Mouse (Mus musculus) left cerebral cortex, postnatal 14 days (tissue): ENCODE data around the gene Lrrc74a. TPM values are rescaled to one million over a fixed set of nuclear protein-coding genes. Genes with fewer than 3 reads are reported as not detected.

Experiments used
- DNase-seq, 2 experiments: peaks; one replicate each; pipeline ENCODE4 v3.0.0; 2021 to 2022; ENCODE audit warnings: low spot score in 2 of 2, mixed read lengths in 1 of 2
- intact Hi-C: fragments of 180-260 bp; cut with DNase I; formaldehyde crosslinking; loops from one replicate; pipeline ENCODE4 v1.15.1; 2025
- long read RNA-seq, 2 experiments: library from polyadenylated mRNA; stranded (forward); transcript quantifications; one replicate each; pipeline ENCODE4 v2.0.0; 2021
- total RNA-seq, 2 experiments: library from RNA; stranded (reverse); gene quantifications; 2 replicates each; pipeline ENCODE4 v1.2.3; 2021

Lrrc74a gene
- not detected for total RNA-seq
- long read RNA-seq, experiment 1, result 0 reads
- long read RNA-seq, experiment 2, result 0 reads

DNA sequence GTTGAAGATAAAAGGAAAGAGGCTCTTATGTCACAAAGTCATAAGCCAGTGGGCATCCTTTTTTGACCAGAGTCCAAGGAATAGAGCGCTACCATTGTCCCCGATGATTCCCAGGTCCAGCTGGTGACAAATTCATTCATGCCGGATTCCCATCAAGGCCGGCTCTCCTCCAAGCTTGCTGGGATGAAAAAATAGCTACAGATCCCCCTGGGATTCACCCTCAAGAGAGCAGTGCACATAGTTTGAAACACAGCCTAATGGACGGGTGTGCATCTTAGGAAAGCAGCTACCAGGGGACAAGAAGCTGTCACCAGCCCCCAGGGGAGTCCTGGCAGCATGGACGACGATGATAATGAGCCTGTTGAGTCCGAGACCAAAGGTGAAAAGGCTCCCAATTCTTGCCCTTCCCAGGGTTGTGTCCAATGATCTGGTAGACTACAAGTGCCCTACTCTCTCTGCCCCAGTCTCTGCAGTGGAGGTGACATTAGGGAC lies at the start of gene Lrrc74a:
Gene Lrrc74a, plus strand, starts transcription at position 51 of the 492 bp plus-strand sequence.
- no peak for DNase-seq
- intact Hi-C loops, result no loop called here

DNA sequence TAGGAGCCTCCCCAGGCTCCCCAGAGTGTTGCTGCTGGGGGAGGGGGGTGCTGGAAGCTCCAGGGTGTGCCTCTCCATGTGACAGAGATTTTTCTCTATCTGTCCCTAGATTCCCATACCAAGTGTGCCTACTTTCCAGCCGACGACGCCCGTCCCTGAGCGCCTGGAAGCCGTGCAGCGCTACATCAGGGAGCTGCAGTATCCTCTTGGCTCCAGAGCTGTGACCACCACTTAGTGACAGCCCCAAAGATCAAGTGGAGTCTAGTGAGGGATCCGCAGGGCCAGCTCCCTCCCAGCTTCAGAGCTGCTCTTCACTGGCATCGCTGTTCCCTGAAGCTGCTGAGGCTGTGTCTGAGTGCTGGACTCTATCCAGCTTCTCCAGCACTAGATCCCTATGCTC lies 48.9 kb upstream of the Lrrc74a start:
- DNase-seq, result peak; percentile 56 to 66
- intact Hi-C loops, result no loop called here

DNA sequence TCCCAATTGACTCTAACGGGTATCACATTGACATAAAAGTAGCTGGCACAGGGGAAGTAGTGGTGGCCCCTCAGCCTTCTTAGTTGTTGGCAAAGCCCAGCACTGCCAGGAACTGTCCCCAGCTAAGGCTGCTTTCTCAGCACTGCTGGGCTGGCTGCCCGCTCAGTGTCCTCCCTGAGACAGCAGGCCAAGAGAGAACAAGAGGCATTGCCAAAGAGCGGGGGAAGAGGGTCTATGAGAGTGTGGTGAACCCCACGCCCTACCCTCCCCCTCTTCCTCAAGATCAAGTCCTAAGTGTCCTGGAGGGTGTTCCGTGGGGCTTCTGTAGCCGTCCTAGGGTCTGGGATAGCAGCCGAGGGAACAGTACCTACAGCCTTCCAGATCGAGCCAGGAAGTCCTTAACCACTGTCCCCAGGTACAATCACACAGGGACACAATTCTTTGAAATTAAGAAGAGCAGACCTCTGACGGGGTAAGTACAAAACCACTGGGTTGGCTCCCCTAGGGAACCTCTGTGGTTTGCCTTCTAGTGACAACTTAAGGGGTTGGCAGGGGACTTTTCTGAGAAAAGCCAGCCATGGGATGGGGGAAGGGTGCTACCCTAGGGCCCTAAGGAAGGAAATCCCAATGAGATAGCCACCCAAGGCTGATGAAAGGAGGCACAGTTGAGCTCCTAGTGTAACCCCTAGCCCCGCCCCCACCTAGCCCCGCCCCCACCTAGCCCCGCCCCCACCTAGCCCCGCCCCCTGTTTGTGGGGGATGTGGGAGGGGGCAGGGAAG lies 47.4 kb upstream of the Lrrc74a start:
- intact Hi-C loops, result no loop called here
- peak in 1 of 2 experiments; percentile 58 for DNase-seq

DNA sequence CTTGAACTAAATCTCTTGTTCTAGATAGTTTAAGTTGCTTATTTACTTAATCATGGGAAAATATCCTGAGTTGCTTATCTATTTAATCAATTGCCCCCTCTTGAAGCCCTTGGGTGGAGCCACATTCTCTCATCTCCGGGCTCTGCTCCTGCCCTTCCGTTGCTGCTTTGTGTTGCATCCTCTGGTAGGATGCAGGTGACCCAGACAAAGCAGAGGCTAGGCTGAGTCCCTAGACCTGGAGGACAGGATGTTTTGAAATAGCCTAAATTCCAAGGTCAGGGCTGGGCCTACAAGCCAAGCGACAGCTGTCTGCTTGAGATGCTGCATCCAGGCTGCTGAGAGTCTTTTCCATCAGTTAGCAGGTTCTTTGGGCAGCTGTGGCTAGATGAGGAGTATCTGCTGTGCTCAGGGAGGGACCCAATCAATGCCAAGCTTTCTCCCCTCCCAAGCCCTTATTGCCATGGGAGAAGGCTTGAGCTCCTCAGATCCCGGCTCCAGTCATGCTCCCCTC lies 46.7 kb upstream of the Lrrc74a start:
- intact Hi-C loops, result no loop called here
- DNase-seq, result no peak

DNA sequence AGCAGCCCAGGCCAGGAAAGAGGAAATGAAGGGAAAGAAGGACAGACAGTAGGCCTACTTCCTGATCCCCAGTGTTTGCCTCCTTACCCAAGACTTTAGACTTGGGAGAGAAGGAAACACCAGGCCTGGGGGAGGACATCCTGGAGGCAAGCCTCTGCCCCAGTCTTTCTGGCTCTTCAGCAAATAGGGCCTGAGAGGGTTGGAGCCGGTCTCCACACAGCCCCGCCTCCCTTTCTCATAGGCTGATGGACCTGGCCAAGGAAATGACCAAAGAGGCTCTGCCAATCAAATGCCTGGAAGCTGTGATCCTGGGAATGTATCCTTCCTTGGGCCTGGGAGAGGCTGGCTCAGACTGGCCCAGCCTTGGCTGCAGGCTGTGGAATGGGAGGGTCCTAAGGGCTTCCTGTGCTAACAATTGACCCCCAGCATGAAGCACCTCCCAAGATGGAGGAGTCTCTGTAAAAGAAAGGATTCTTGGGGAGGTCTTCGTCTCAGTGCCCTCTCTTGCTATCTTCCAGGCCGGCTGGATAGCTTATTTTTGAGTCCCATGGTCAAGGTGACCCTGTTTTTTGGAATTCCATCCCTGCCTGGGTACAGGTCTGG lies 46.1 kb upstream of the Lrrc74a start:
- intact Hi-C loops, result no loop called here
- no peak for DNase-seq

DNA sequence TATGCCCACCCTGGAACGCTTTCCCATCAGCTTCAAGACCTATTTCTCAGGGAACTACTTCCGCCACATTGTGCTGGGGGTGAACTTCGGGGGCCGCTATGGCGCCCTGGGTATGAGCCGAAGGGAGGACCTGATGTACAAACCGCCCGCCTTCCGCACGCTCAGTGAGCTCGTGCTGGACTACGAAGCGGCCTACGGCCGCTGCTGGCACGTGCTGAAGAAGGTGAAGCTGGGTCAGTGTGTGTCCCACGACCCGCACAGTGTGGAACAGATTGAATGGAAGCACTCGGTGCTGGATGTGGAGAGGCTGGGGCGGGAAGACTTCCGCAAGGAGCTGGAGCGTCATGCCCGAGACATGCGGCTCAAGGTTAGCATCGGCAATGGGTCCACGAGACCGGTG lies 45.3 kb upstream of the Lrrc74a start:
- intact Hi-C loops, result no loop called here
- no peak for DNase-seq

DNA sequence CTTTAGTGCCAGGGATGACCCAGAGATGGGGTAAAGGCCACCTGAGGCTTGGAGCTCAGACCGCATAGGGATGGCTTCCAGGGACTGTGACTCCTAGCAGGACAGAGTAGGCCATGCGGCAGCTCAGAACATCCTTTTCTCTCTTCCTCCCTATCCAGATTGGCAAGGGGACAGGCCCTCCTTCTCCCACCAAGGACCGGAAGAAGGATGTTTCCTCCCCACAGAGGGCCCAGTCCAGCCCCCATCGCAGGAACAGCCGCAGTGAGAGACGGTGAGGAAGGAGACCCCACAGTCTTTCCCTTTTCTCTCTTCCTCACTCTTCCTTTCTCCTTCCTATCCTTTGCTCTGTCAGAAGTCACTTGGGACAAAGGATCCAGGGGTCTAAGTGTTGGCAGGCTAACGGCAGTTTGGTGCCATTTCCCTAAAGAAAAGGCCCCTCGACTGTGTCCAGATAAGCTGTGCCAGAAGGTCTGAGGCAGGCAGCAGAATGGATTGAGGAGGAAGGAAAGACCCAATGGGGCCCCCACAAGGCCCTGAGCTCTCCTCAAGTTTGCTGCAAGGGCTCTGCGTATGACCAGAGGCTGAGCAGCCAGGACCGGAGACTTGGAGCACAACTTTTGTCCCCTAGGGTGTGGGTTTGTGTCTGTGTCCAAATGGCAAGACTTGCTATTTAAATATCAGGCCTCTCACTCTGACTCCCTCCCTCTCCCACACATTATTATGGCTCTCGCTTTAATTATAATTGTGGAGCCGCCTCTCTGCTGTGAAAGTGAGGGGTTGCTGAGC lies 43.3 kb upstream of the Lrrc74a start:
- intact Hi-C loops, result no loop called here
- no peak for DNase-seq

DNA sequence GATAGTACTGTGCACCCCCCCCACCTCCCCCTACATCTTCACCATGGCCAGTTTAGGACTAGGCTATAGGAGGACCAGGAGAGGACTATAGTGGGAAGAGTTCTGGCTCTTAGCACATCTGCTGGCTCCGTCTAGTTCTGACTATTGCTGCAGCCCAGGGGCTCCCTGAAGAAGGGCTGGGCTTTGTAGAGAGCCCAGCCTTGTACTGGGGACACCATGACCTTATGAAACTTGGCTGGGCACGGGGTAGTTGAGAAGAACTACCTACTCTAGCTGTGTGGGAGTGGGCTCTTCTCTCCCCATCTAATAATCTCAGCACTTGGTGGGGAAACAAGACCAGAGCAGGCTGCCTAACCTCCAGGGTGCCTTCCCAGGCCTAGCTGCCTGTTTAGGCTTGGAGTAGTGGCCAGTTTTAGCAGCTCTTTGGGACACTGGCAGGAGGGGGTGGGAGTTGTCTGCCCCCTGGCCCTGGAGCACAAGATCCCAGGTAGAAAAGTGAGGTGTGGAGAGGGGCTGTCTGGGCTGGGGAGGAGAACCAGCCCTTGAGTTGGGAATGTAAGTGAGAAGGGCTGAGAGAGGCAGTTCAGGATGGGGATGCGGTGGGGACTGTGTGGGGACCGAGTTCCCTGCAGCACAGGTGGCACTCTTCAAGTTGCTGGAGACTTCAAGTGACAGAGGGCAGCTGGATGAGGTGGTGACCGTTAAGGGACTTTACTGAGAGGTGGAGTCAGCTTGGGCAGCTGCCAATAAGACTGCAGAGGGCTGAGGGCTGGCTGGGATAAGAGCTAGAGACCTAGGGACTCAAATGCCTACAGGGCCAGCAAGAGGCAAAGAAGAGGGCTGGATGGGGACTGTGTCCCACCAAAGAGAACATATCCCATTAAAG lies 41.5 kb upstream of the Lrrc74a start:
- intact Hi-C loops, result no loop called here
- DNase-seq, result no peak

DNA sequence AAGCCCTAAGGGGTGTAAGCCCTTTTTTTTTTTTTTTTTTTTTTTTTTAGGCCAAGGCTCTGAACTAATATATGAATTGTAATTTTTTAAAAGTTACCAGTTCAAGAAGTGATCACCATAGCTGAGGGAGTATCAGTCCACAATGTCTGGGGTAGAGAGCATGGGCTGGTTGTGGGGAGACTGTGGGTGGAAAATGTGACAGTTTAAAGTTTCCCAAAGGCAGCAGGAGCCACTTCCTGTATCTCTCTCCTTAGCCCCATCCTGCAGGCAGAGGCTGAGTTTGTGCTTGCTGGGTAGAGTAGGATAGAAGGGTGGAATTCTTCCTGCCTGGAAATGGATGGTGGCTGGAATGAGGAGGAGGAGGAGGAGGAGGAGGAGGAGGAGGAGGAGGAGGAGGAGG lies 40.8 kb upstream of the Lrrc74a start:
- intact Hi-C loops, result no loop called here
- DNase-seq, result no peak

DNA sequence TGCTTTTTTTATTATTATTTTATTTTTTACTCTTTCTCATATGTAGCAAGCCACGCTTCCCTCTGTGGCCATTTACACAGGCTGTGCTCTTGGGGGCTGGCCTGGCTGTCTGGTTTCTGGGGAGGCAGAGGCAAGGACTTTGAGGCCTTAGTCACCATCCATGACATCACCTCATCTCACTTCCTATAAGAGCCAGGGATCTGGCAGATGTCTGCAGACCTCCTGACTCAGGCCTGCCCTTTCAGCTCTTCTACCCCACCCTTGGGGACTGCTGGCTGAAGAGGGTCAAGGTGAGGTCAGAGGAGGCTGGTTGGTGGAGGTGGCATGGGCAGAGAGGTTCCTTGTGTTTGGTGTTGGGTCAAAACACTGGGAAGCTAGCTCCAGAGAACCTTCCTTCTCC lies 39.7 kb upstream of the Lrrc74a start:
- intact Hi-C loops, result no loop called here
- no peak for DNase-seq

DNA sequence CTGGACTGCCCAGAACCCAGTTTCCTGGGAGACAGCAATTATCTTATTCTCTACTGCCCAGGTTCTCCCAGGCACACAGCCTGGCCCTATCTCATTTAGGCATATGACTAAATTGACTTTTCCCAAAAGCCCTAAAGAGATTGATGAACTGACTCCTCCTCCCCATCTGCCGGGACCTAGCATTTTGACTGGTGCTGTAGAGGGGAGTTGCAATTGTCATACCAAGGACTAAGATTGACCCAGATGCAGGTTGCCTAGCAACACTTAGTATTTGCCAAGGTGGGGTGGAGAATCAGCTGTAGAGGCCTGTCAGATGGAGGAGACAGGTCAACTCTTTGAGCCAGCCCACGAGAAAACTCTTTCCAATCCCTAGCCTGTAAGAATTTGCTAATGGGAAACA lies 36.2 kb upstream of the Lrrc74a start:
- intact Hi-C loops, result no loop called here
- DNase-seq, result no peak

DNA sequence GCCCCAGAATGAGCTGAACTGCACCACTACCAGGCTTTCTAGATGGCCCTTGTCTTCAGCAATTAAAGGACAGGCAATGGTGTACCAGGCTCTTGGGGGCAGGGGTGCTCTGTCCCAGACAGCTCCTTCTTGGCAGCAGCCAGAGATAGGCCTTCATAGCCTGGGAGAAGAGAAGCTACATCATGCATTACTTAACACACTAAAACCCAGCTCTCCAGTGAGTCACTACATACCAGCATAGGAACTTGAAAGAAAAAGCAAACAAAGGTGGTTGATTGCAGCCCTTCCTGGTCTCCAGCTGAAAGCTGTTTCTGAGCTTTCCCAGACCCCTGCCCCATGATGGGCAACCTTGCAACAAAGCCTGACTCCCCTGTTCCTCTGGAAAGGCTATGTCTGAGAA lies 35.6 kb upstream of the Lrrc74a start:
- intact Hi-C loops, result no loop called here
- DNase-seq, result no peak

DNA sequence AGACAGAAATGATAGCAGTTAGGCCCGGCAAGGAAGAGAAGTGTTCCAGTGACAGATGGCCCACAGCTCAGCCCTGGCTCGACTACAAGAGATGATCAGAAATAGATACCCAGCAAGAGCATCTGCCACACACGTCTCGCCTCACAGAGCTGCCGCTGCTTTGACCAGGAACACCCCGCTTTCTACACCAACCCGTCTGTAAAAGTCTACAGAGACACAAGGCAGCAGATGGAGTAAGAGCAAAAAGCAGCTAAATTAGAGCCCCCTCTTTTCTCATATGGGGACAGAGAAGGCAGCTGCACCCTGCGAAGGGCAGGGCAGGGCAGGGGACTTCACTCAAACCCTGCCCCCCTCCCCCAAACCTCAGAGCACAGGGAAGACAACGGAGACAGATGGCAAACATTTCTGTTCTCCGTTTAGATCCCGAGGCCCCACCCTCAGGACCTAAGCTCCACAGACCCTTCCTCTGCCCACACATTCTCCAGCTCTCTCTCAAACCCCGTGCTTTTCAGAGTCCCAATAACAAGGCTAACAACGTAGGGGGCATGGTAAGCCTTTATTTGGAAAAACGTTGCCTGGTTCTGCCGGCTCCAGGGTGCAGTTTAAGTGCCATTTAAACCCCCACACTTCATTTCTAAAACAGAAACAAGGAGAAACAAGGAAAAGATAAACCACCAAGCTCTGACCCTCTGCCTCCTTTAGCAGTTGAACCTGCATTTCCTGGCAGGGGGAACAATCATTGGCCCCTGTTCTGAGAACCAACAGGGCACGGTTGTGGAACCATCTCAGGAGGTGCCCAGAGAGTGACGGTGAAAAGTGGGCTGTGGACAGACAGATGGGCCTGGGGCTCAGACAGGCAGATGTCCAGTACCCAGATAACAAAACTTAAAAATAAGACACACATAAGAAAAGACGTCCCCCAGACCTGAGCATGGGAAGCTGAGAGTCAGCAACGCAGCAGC lies 33.9 kb upstream of the Lrrc74a start:
- DNase-seq, result peak; percentile 86 to 95
- intact Hi-C loops, result no loop called here

DNA sequence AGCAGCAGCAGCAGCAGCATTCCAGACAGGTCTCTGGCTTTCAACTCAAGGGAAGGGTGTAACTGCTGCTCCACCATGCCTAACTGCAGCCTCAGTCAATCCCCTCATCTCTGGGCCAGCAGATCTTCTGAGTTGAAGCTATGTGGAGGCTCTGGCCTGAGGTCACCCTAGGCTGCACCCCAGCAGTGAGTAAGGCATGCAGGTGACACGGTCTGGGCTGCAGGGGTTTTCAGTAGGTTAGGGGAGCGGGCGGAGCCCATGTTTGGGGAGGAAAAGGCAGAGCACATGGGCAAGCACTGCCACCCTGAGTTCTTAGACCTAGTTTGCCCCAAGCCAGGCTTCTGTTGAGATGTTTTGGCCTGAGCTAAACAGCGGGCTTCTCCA lies 33.2 kb upstream of the Lrrc74a start:
- intact Hi-C loops, result no loop called here
- DNase-seq, result no peak

DNA sequence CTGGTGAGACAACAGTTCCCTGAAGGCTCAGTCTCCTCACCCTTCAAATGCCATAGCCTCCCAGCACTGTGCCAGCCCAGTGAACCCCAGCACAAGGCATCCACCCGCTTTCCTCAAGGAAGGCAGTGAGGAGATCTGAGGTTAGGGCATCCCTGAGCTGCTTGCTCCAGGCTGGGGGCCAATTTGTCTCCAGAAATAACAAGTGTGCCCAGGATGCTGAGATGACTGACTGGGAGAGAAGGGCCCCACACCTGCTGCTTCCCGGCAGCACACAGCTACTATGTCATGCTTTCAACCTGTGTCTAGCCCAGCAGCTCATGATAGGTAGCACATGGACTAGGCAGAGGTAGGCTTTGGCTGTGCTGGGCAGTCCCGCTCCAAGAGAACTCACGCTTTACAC lies 32.7 kb upstream of the Lrrc74a start:
- no peak for DNase-seq
- intact Hi-C loops, result no loop called here

DNA sequence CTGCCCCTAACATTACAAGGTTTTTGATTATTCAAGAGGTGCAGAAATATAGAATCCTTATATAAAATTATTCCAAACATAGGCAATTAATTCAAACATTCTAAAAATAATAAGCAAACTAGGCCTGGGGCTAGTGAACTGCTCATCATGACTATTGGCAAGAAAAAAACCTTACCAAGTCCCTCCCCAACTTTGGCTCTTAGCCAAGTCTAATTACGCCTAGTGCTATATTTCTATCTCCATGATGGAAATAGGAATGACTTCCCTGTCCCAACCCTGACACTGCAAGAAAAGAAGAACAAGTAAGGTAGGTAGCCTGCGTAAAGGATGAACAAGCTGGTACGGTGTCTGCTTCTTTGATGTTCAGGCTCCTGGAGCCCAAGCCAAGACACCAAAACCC lies 31.5 kb upstream of the Lrrc74a start:
- intact Hi-C loops, result no loop called here
- DNase-seq, result no peak

DNA sequence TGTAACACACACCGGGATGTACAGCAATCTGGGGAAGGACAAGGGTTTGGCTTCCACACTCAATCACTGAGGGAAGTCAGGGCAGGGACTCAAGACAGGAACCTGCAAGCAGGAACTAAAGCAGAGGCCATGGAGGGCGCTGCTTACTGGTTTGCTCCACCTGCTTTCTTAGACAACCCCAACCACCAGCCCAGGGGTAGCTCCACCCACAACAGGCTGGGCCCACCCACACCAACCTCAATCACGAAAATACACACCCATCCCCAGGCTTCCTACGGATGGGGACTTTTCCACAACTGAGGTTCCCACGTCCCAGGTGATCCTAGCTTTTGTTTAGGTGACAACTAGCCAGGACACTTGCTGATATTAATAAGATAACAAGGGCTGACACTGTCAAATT lies 28.3 kb upstream of the Lrrc74a start:
- intact Hi-C loops, result no loop called here
- DNase-seq, result no peak

DNA sequence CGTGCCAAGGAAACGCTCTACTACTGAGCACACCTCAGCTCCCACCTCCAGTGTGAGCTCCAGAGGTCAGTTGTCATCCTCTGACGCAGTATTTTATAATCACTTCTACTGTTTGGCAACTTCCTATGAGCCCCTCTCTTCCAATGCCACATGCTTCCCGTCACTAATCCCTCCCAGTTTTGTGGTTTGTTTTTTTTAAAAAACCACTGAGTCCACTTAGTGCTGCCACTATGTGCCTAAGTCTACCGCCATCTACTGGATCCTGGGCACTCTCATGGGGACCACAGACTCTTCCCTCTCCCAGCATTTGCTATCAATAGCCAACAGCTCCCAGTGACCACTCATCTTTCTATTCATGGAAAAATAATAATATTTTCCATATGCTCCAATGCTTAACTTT lies 20.1 kb upstream of the Lrrc74a start:
- intact Hi-C loops, result no loop called here
- DNase-seq, result no peak
